Mouse (Mus musculus) spleen, adult 2 months (tissue): ENCODE data around the gene Pbx4.

ENCODE experiments used
- CTCF ChIP-seq: fragments of 200-500 bp; IDR thresholded peaks from 2 replicates; pipeline ENCODE4 v1.5.1; 2011; ENCODE audit warnings: mild to moderate bottlenecking, inconsistent platforms; ENCODE audit not compliant: insufficient read depth, insufficient read length, insufficient replicate concordance; ENCODE audit errors: extremely low read depth
- POLR2A ChIP-seq: fragments of 200-500 bp; IDR thresholded peaks from 2 replicates; pipeline ENCODE4 v1.6.1; 2011; ENCODE audit warnings: low read depth, low read length, inconsistent platforms

DNA sequence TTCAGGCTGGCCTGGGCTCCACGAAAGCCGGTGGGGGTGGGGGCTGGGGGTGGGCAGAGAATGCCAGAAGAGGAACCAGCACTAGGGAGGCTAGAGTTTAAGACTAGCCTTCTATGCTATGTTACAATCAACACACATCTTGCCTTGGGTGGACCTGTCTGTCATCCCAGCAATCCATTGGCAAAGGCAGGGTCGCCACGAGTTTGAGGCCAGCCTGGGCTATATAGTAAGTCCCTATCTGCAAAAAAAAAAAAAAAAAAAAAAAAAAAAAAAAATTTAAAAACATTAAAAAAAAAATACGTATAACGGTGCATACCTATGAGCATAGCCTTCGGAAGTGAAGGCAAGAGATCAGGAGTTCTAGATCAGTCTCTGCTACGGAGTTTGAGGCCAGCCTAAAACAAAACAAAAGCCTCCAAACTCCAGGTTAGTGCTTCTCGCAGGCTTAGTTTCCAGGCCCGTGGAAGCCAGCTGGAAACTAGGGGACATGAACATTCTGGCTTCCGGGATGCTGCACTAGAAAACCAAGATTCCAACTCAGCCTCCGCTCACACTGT is 68.7 kb downstream of the Pbx4 start:
- TF ChIP-seq CTCF (no peak), POLR2A (no peak)
